Mouse (Mus musculus): ENCODE data around the gene Pla2g4e. TPM values are rescaled to one million over a fixed set of nuclear protein-coding genes. Genes with fewer than 3 reads are reported as not detected.

The Pla2g4e gene
- polyA plus RNA-seq, 1 experiment: 0.03 TPM

DNA sequence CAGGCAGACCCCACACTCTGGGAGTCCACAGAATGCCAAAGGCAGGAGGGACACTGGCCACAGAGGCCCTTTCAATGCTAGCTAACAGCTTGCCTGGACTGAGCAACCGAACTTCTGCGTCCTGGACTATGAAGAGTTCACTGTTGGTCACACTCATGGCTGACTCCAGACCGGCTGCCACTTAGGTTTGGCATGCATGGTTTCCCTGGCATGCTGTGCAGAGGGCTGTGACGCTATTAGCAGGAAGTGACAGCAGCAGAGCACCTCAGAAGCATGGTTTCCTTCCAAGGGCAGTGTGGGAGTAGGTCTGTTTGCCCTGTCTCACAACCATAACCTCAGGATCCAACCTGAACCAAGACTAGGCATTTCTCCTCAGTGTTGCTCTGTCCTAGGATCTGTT, 118.7 kb downstream of the Pla2g4e start:
- Histone ChIP-seq H3K27me3 (ENCODE audit: control insufficient read depth, insufficient read depth, low read length) (no peaks in the 10 kb centered on the region), H3K27ac (ENCODE audit: insufficient read depth, low read depth, low read length) (no peak overlapping the region), H3K36me3 (ENCODE audit: control insufficient read depth, insufficient read depth, low read length) (peaks cover 12% of the 10 kb centered on the region), H3K4me1 (ENCODE audit: control insufficient read depth, insufficient read depth, insufficient read length, low read length) (peaks cover 5% of the 10 kb centered on the region; the same call in 1 of the 2 replicates), H3K4me3 (ENCODE audit: low read depth, low read length) (no peak overlapping the region)
- TF ChIP-seq POLR2A (IDR thresholded peaks at IDR 0.05; ENCODE audit: low read depth, low read length) (no peak), CTCF (IDR thresholded peaks at IDR 0.05; ENCODE audit: extremely low read depth, insufficient read length, insufficient replicate concordance, low read depth, low read length) (no peak)
- 90% methylated on average over 4 of the region's 4 CpGs for WGBS

DNA sequence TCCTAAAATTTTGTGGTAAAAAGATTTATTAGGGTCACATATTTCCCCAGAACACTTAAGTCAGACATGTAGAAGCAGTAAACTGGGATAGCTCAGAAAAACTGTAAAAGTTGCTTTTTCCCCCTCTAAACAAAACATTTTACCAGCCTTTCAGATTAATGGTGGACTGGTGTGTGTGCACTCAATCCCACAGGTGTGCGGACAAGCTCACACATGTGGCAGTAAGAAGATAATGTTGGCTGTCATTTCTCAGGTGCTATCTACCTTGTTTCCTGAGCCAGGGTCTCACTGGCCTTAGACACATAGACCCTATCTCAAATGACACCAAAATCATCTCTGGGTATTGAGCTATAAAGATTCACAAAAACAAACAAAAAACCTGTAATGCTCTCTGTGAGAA, 119.7 kb downstream of the Pla2g4e start:
- peaks cover 5% of the 10 kb centered on the region; the same call in 1 of the 2 replicates for H3K4me1 ChIP-seq (ENCODE audit: control insufficient read depth, insufficient read depth, insufficient read length, low read length)
- no peak overlapping the region for H3K27ac ChIP-seq (ENCODE audit: insufficient read depth, low read depth, low read length)
- no peaks in the 10 kb centered on the region for H3K27me3 ChIP-seq (ENCODE audit: control insufficient read depth, insufficient read depth, low read length)
- 98% methylated on average over 1 of the region's 1 CpGs for WGBS
- peaks cover 12% of the 10 kb centered on the region for H3K36me3 ChIP-seq (ENCODE audit: control insufficient read depth, insufficient read depth, low read length)
- no peak overlapping the region for H3K4me3 ChIP-seq (ENCODE audit: low read depth, low read length)
- TF ChIP-seq CTCF (IDR thresholded peaks at IDR 0.05; ENCODE audit: extremely low read depth, insufficient read length, insufficient replicate concordance, low read depth, low read length) (no peak), POLR2A (IDR thresholded peaks at IDR 0.05; ENCODE audit: low read depth, low read length) (no peak)

DNA sequence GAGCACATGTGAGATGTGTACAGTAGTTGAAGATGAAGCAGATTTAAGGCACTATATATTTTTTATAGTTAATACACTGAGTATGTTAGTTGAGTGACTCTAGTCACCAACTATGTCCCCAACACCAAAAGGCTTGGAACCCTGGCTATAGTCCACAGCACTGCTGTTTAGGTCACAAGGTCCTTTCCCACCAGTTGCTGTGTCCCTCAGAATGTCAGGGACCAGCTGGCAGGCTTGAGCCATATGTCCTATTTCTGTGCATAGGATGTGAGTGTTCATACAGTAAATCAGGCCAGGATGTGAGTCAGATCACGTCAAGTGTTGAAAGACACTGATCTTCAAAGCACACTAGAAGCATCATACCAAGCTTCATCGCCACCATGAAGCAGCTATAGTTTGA, 120.2 kb downstream of the Pla2g4e start:
- Histone ChIP-seq H3K36me3 (ENCODE audit: control insufficient read depth, insufficient read depth, low read length) (peaks cover 12% of the 10 kb centered on the region), H3K4me1 (ENCODE audit: control insufficient read depth, insufficient read depth, insufficient read length, low read length) (peaks cover 5% of the 10 kb centered on the region; the same call in 1 of the 2 replicates), H3K4me3 (ENCODE audit: low read depth, low read length) (no peak overlapping the region), H3K27me3 (ENCODE audit: control insufficient read depth, insufficient read depth, low read length) (no peaks in the 10 kb centered on the region), H3K27ac (ENCODE audit: insufficient read depth, low read depth, low read length) (no peak overlapping the region)
- no peak for TF ChIP-seq POLR2A (IDR thresholded peaks at IDR 0.05; ENCODE audit: low read depth, low read length)
- no peak for TF ChIP-seq CTCF (IDR thresholded peaks at IDR 0.05; ENCODE audit: extremely low read depth, insufficient read length, insufficient replicate concordance, low read depth, low read length)
- 89% methylated on average over 2 of the region's 2 CpGs for WGBS

DNA sequence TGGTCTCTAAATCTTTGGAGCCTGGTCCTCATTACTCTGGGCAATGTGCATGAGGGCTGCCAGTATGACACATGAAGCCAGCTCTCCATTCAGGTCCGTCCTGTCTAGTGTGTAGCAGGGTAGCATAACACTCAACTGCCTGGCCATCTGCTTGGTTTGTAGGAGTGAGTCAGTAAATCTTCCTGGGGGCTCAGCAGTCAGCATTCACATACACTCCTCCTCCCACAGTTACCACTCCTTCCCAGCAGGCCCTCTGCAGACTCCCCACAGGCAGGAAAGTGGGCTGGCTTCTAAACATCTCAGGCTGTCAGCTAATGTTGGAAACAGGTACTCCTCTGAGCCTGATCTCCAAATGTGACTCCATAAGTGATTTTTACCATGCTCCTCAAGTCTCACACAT, 121.0 kb downstream of the Pla2g4e start:
- TF ChIP-seq POLR2A (IDR thresholded peaks at IDR 0.05; ENCODE audit: low read depth, low read length): no peak
- no peak for TF ChIP-seq CTCF (IDR thresholded peaks at IDR 0.05; ENCODE audit: extremely low read depth, insufficient read length, insufficient replicate concordance, low read depth, low read length)
- no peaks in the 10 kb centered on the region for H3K27me3 ChIP-seq (ENCODE audit: control insufficient read depth, insufficient read depth, low read length)
- H3K4me3 ChIP-seq (ENCODE audit: low read depth, low read length): no peak overlapping the region
- 94% methylated on average over 1 of the region's 1 CpGs for WGBS
- H3K27ac ChIP-seq (ENCODE audit: insufficient read depth, low read depth, low read length): no peak overlapping the region
- H3K4me1 ChIP-seq (ENCODE audit: control insufficient read depth, insufficient read depth, insufficient read length, low read length): peaks cover 5% of the 10 kb centered on the region; the same call in 1 of the 2 replicates
- peaks cover 12% of the 10 kb centered on the region for H3K36me3 ChIP-seq (ENCODE audit: control insufficient read depth, insufficient read depth, low read length)

DNA sequence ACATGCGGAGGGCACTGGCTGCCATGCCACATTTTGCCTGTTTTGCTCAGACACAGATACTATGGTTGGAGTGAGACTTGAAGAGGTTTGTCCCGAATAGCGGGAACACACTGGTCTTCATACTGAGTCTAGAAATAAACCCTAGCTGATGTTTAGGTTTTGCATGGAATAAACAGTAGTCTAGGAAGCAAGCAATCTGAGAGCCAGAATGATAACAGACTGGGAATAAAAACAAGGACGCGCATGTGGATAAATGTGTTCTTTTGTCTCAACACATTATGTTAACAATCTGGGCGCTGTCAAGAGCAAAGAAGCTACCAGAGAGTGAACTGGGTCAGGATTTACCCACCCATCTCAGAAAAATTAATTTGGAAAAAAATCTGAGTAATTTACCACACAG, 122.2 kb downstream of the Pla2g4e start:
- Histone ChIP-seq H3K27me3 (ENCODE audit: control insufficient read depth, insufficient read depth, low read length) (no peaks in the 10 kb centered on the region), H3K4me3 (ENCODE audit: low read depth, low read length) (no peak overlapping the region), H3K36me3 (ENCODE audit: control insufficient read depth, insufficient read depth, low read length) (peaks cover 12% of the 10 kb centered on the region), H3K4me1 (ENCODE audit: control insufficient read depth, insufficient read depth, insufficient read length, low read length) (peaks cover 5% of the 10 kb centered on the region; the same call in 1 of the 2 replicates), H3K27ac (ENCODE audit: insufficient read depth, low read depth, low read length) (peak overlapping the region; percentile 34; the same call in 1 of the 2 replicates)
- TF ChIP-seq POLR2A (IDR thresholded peaks at IDR 0.05; ENCODE audit: low read depth, low read length) (no peak), CTCF (IDR thresholded peaks at IDR 0.05; ENCODE audit: extremely low read depth, insufficient read length, insufficient replicate concordance, low read depth, low read length) (no peak)
- 83% methylated on average over 6 of the region's 6 CpGs for WGBS

DNA sequence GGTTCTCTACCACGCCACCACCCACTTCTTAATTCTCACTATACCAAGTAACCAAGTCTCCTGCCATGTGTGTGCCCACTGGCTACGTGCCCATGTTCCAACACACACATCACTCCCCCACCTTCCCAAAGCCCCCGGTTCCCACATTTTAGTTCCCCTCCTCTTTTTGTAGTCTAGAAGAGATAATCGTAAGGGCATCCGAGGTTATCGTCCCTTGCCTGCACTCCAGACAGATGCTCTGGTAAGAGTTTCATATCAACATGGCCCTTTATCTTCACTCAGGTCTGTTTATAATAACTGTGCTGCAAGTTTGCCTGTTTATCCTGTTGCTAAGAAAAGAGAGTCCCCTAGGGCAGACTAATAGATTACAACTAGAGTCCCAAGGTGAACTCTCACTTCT, 127.8 kb downstream of the Pla2g4e start:
- Histone ChIP-seq H3K27ac (ENCODE audit: insufficient read depth, low read depth, low read length) (no peak overlapping the region), H3K27me3 (ENCODE audit: control insufficient read depth, insufficient read depth, low read length) (no peaks in the 10 kb centered on the region), H3K4me1 (ENCODE audit: control insufficient read depth, insufficient read depth, insufficient read length, low read length) (peaks cover 4% of the 10 kb centered on the region; the same call in 1 of the 2 replicates), H3K4me3 (ENCODE audit: low read depth, low read length) (no peak overlapping the region), H3K36me3 (ENCODE audit: control insufficient read depth, insufficient read depth, low read length) (no peaks in the 10 kb centered on the region; the same call in 1 of the 2 replicates)
- WGBS: 75% methylated on average over 6 of the region's 6 CpGs
- TF ChIP-seq CTCF (IDR thresholded peaks at IDR 0.05; ENCODE audit: extremely low read depth, insufficient read length, insufficient replicate concordance, low read depth, low read length) (no peak), POLR2A (IDR thresholded peaks at IDR 0.05; ENCODE audit: low read depth, low read length) (no peak)

Other genes with a start within 250 kb of the Pla2g4e start
- 1.3 and 6.8 TPM in 2 replicates for gene Jmjd7, start 217.9 kb downstream of the Pla2g4e start, polyA plus RNA-seq (2012; rRNA removed)
- 1.1 and 2.8 TPM in 2 replicates for gene Gm28042, start 217.8 kb downstream of the Pla2g4e start, polyA plus RNA-seq (2012; rRNA removed)
- gene Pla2g4b, start 211.9 kb downstream of the Pla2g4e start, polyA plus RNA-seq (2012; rRNA removed): 0.74 and 3.3 TPM in 2 replicates
- 19.6 and 30.7 TPM in 2 replicates for gene Ehd4, start 90.7 kb downstream of the Pla2g4e start, polyA plus RNA-seq (2012; rRNA removed)
- gene Pla2g4d, start 43.9 kb upstream of the Pla2g4e start, polyA plus RNA-seq (2012; rRNA removed): not detected in 2 replicates
- 0.08 and 0.34 TPM in 2 replicates for gene Pla2g4f, start 68.8 kb upstream of the Pla2g4e start, polyA plus RNA-seq (2012; rRNA removed)
- gene Vps39, start 107.8 kb upstream of the Pla2g4e start, polyA plus RNA-seq (2012; rRNA removed): 8.1 and 12.8 TPM in 2 replicates
- 4.6 and 10.5 TPM in 2 replicates for gene Ganc, start 158.6 kb upstream of the Pla2g4e start, polyA plus RNA-seq (2012; rRNA removed)
- gene Tmem87a, start 158.8 kb upstream of the Pla2g4e start, polyA plus RNA-seq (2012; rRNA removed): 1.4 and 2.7 TPM in 2 replicates
- gene Capn3, start 210.7 kb upstream of the Pla2g4e start, polyA plus RNA-seq (2012; rRNA removed): 0.76 and 1.3 TPM in 2 replicates